Mouse (Mus musculus): ENCODE measurements at regions not wholly inside any gene's neighbourhood (a gene's known extent, or its start where the extent isn't known, plus 50 kb on each side); places are given as distances from the start of the nearest gene placed in this dataset.

DNA sequence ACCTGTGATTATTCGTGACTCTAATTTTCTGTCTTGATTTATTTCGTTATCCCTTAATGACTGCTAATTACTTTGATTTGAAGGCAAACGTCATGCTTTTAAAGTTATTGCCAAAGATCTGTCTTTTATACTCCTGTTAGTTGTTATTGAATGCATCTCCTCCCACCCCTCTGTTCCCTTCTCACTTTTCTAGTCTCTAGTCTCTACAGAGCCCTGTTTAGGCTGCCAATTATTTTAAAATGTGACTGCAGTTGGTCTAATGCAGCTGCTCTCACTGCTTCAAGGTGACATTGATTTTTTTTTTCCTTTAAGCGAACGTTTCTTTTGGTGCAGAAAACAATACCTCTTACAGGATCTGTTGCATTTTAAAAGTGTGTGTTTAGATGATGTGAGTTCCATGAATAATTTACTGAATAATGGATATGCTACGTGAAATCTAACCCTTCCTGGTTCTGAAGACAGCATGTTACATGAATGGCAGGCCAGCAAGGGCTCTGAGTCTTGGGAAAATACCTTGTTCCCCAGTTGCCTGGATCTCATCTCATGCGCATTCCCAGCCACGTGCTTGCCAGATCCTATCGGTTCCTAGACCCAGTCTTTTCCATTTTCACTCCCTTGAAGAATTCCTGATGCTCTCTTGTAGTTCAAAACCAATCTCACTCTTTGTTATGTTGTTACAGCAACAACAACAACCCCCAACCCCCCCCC is 1097.2 kb downstream of the Synb start:
- TF ChIP-seq CTCF (IDR thresholded peaks at IDR 0.05; ENCODE audit: low read depth, low read length) (no peak), POLR2A (IDR thresholded peaks at IDR 0.05; ENCODE audit: borderline replicate concordance, low read depth, low read length) (no peak)
